In the genomic region with DNA sequence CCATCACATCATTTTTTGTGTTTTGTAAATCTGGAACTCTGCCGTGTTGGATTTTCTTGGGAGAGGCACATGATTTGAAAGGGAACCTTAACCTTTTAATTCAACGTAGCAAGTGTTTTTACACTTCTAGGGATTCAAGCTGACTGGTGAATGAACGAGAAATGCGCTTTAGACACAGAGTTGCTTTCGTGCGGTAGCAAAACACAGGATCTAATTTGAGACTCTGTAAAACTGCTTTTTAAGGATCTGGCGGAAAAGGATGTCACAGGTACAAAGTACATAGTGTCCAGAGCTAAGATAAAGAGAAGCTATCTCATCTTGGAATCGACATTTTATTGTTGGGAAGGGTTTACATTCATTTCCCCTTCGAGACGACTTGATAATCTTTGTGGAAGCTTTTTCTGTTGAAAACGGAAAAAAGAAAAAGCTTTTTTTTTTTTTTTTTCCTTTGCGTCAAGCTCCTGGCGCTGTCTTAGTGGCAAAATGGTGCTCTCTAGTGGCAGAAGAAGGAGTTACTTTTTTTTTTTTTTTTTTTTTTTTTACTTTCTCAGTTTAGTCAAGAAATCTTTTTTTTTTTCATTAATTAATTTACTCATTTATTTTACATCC, we compare ENCODE assay signal across 8 mouse cellular contexts. TPM values are rescaled to one million over a fixed set of nuclear protein-coding genes. Genes with fewer than 3 reads are reported as not detected.
DNase-seq lines count a peak whose midpoint lies in the region; ATAC-seq and TF ChIP-seq lines count a peak whose summit lies in the region.

No protein-coding gene starts in this region.

- H3K27me3 ChIP-seq in kidney, adult 2 months (replicated peaks; ENCODE audit: control insufficient read depth, insufficient read depth, low read length), result no peaks in the 10 kb centered on the region; the same call in 1 of the 2 replicates
- no peaks in the 10 kb centered on the region for H3K27me3 ChIP-seq in forebrain, embryonic 13.5 days

- peak; percentile 11 for DNase-seq in kidney, adult 2 months
- no peak for DNase-seq in kidney, adult 18-20 months
- DNase-seq in MEL-GATA-1-ER (ENCODE audit: extremely low read depth, low read depth), result peak; percentile 11
- no peak for DNase-seq in layer of hippocampus, postnatal 36 days
- DNase-seq in thymus, postnatal 10 days (ENCODE audit: low spot score in 2 of 2), result no peak

- H3K4me3 ChIP-seq in kidney, adult 2 months (ENCODE audit: insufficient read depth, low read depth, low read length), result no peak overlapping the region
- peak overlapping the region; percentile 23 for H3K4me3 ChIP-seq in forebrain, embryonic 13.5 days

- 0 out of 2 replicates have a peak, but pooled peaks have one; percentile 1 for TF ChIP-seq CTCF in kidney, adult 2 months (conservative IDR thresholded peaks at IDR 0.05; ENCODE audit: insufficient read depth, insufficient read length, low read depth, low read length)

- no peak for TF ChIP-seq POLR2A in kidney, adult 2 months (IDR thresholded peaks at IDR 0.05; ENCODE audit: low read depth, low read length)

- no peaks in the 10 kb centered on the region for H3K4me1 ChIP-seq in kidney, adult 2 months (ENCODE audit: control insufficient read depth, insufficient read depth, low read length)
- no peaks in the 10 kb centered on the region for H3K4me1 ChIP-seq in forebrain, embryonic 13.5 days

- no peak overlapping the region for H3K27ac ChIP-seq in kidney, adult 2 months (ENCODE audit: insufficient read depth, low read depth, low read length)
- no peak overlapping the region for H3K27ac ChIP-seq in forebrain, embryonic 13.5 days

- no peaks in the 10 kb centered on the region for H3K36me3 ChIP-seq in kidney, adult 2 months (ENCODE audit: control insufficient read depth, insufficient read depth, low read length)
- H3K36me3 ChIP-seq in forebrain, embryonic 13.5 days (ENCODE audit: poor library complexity, severe bottlenecking), result no peaks in the 10 kb centered on the region

- H3K4me2 ChIP-seq in forebrain, embryonic 13.5 days, result peak overlapping the region; percentile 54

- 10% methylated on average over 13 of the region's 13 CpGs for WGBS in kidney, adult 2 months
- WGBS in forebrain, embryonic 13.5 days, result 18% methylated on average over 13 of the region's 13 CpGs

- H3K9ac ChIP-seq in forebrain, embryonic 13.5 days, result peak overlapping the region; percentile 36; the same call in 1 of the 2 replicates

- ATAC-seq in forebrain, embryonic 13.5 days, result no peak
- 0 out of 2 replicates have a peak, but pooled peaks have one; percentile 44 for ATAC-seq in megakaryocyte progenitor cell, adult 5-6 weeks (replicated peaks; ENCODE audit: poor library complexity)
- no peak for ATAC-seq in megakaryocyte-erythroid progenitor cell, adult 5-6 weeks (replicated peaks; ENCODE audit: low FRiP score, low TSS enrichment, poor library complexity, severe bottlenecking)

- no peaks in the 10 kb centered on the region for H3K9me3 ChIP-seq in forebrain, embryonic 13.5 days (replicated peaks)

RNA-seq across cellular contexts. Expression of a gene that starts 23.6 kb away (rescaled TPM):
- polyA plus RNA-seq in kidney, adult 2 months (2012; rRNA removed), result not detected in 2 replicates
- polyA plus RNA-seq in forebrain, embryonic 13.5 days (2015; fragmentation: Nextera tagmentation; extraction: Ambion mirVana), result 0.16 and 0.18 TPM in 2 replicates
- not detected in 2 replicates for total RNA-seq in megakaryocyte progenitor cell, adult 5-6 weeks (2015)
- total RNA-seq in megakaryocyte progenitor cell, adult 5-6 weeks (2017), result 0.04 TPM in 1 of 2 replicates, not detected in the other
- total RNA-seq in layer of hippocampus, postnatal 36 days (2021), result under 1 TPM; 0.15 TPM
- total RNA-seq in megakaryocyte-erythroid progenitor cell, adult 5-6 weeks (2014; fragmentation: Nextera tagmentation), result not detected in 2 replicates
- total RNA-seq in megakaryocyte-erythroid progenitor cell, adult 5-6 weeks (2017), result not detected in 2 replicates

Comparison
In these comparisons a context has a peak if more than half of its experiments do, and no peak if none do; other contexts are left out.
1. DNase-seq: peak in kidney, adult 2 months (single experiment) and MEL-GATA-1-ER (single experiment); none in kidney, adult 18-20 months (single experiment), layer of hippocampus, postnatal 36 days (0 of 2) and thymus, postnatal 10 days (0 of 2).